Mouse (Mus musculus): ENCODE measurements around the gene 4933409G03Rik. TPM values are rescaled to one million over a fixed set of nuclear protein-coding genes. Genes with fewer than 3 reads are reported as not detected.
"Not testable (repeated sequence)": the region's sequence is repeated elsewhere in the genome, so short reads cannot be mapped to it uniquely, and the experiment has no call there.

4933409G03Rik gene
- not detected in 2 replicates for polyA plus RNA-seq (2014; fragmentation: Nextera tagmentation; extraction: Ambion mirVana)

DNA sequence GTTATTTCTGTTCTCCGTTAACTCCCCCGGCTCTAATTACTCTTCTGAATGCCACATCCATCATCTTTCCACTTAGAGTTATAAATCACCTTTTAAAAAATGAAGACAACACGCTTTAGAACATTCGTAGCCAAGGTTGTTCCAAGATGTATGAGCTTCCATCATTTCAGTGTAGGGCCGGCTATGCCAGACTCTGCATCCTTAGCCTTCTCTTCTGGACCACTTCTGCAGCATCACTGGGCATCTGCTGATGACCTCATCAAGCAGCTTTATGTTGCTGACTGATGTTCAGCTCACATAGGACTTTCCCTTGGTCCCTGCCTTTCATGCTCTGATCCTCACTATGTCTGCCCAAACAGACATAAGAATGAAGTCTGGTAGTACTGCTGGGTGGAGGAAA lies at the start of gene 4933409G03Rik:
Gene 4933409G03Rik (plus strand): TSS at position 301 of the 400 bp plus-strand sequence.
- 79% methylated on average over 5 of the region's 5 CpGs for WGBS
- H3K4me3 ChIP-seq (ENCODE audit: low read depth, low read length), result no peak within 1 kb of the TSS
- no peaks in the 10 kb centered on the region for H3K27me3 ChIP-seq (ENCODE audit: control insufficient read depth, insufficient read depth, low read length)
- no peak for ATAC-seq (ENCODE audit: insufficient number of reproducible peaks, insufficient read depth, low FRiP score, low read depth)
- H3K4me2 ChIP-seq (replicated peaks; ENCODE audit: low read depth, low read length), result no peak within 1 kb of the TSS
- H3K9me3 ChIP-seq (ENCODE audit: control insufficient read depth, low read depth, low read length), result no peaks in the 10 kb centered on the region
- no peak within 1 kb of the TSS for H3K27ac ChIP-seq (ENCODE audit: low read length)
- H3K4me1 ChIP-seq (ENCODE audit: control insufficient read depth, insufficient read depth, low read length), result no peaks in the 10 kb centered on the region
- no peak within 1 kb of the TSS for H3K9ac ChIP-seq (replicated peaks; ENCODE audit: low read depth, low read length)
- H3K36me3 ChIP-seq (ENCODE audit: control insufficient read depth, insufficient read depth, low read length), result no peaks in the 10 kb centered on the region

DNA sequence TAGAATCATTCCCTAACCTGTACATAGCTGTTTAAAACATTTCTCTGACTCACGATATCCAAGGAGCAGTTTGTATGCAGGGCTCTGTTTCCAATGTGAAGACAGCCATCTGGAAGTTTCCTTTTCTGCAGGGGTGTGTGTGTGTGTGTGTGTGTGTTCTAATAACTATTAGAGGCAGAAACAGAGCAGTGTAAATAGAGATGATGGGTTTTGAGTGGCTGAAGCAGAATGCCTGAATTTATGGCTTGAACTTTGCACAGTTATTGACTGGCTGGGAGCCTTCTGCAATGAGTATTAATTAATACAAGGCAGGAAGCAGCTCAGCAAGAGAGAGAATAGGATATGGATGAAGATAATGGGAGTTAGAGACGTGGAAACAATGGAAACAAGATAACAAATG lies 38.0 kb upstream of the 4933409G03Rik start:
- H3K9me3 ChIP-seq (ENCODE audit: control insufficient read depth, low read depth, low read length), result no peaks in the 10 kb centered on the region
- H3K4me1 ChIP-seq (ENCODE audit: control insufficient read depth, insufficient read depth, low read length), result 0 out of 2 replicates have a peak, but pooled peaks cover 3% of the 10 kb centered on the region
- H3K27me3 ChIP-seq (ENCODE audit: control insufficient read depth, insufficient read depth, low read length), result no peaks in the 10 kb centered on the region
- no peak overlapping the region for H3K27ac ChIP-seq (ENCODE audit: low read length)
- WGBS, result 24% methylated on average over 2 of the region's 2 CpGs
- H3K9ac ChIP-seq (replicated peaks; ENCODE audit: low read depth, low read length), result no peak overlapping the region
- H3K36me3 ChIP-seq (ENCODE audit: control insufficient read depth, insufficient read depth, low read length), result no peaks in the 10 kb centered on the region
- ATAC-seq (ENCODE audit: insufficient number of reproducible peaks, insufficient read depth, low FRiP score, low read depth), result peak; percentile 71; the same call in 1 of the 2 replicates
- no peak overlapping the region for H3K4me3 ChIP-seq (ENCODE audit: low read depth, low read length)
- H3K4me2 ChIP-seq (replicated peaks; ENCODE audit: low read depth, low read length), result no peak overlapping the region

GRCm38 (mm10) chr2:68560821-68561220 lies 21.4 kb upstream of the 4933409G03Rik start:
- no peak overlapping the region for H3K9ac ChIP-seq (replicated peaks; ENCODE audit: low read depth, low read length)
- H3K4me1 ChIP-seq (ENCODE audit: control insufficient read depth, insufficient read depth, low read length), result no peaks in the 10 kb centered on the region
- H3K27me3 ChIP-seq (ENCODE audit: control insufficient read depth, insufficient read depth, low read length), result no peaks in the 10 kb centered on the region
- H3K4me3 ChIP-seq (ENCODE audit: low read depth, low read length), result no peak overlapping the region
- no peak overlapping the region for H3K4me2 ChIP-seq (replicated peaks; ENCODE audit: low read depth, low read length)
- WGBS, result 42% methylated on average over 4 of the region's 4 CpGs
- H3K36me3 ChIP-seq (ENCODE audit: control insufficient read depth, insufficient read depth, low read length), result no peaks in the 10 kb centered on the region
- H3K9me3 ChIP-seq (ENCODE audit: control insufficient read depth, low read depth, low read length), result no peaks in the 10 kb centered on the region
- H3K27ac ChIP-seq (ENCODE audit: low read length), result no peak overlapping the region
- no peak for ATAC-seq (ENCODE audit: insufficient number of reproducible peaks, insufficient read depth, low FRiP score, low read depth)

- H3K9ac ChIP-seq (replicated peaks; ENCODE audit: low read depth, low read length), result no peak overlapping the region
- no peak overlapping the region for H3K27ac ChIP-seq (ENCODE audit: low read length)
- no peaks in the 10 kb centered on the region for H3K27me3 ChIP-seq (ENCODE audit: control insufficient read depth, insufficient read depth, low read length)
- no peaks in the 10 kb centered on the region for H3K36me3 ChIP-seq (ENCODE audit: control insufficient read depth, insufficient read depth, low read length)
- H3K4me3 ChIP-seq (ENCODE audit: low read depth, low read length), result no peak overlapping the region
- no peak for ATAC-seq (ENCODE audit: insufficient number of reproducible peaks, insufficient read depth, low FRiP score, low read depth)
- H3K9me3 ChIP-seq (ENCODE audit: control insufficient read depth, low read depth, low read length), result no peaks in the 10 kb centered on the region
- no peaks in the 10 kb centered on the region for H3K4me1 ChIP-seq (ENCODE audit: control insufficient read depth, insufficient read depth, low read length)
- H3K4me2 ChIP-seq (replicated peaks; ENCODE audit: low read depth, low read length), result no peak overlapping the region
- 9% methylated on average over 3 of the region's 3 CpGs for WGBS
These were observed 18.9 kb upstream of the 4933409G03Rik start for GRCm38 (mm10) chr2:68563331-68563730.

- no peak for ATAC-seq (ENCODE audit: insufficient number of reproducible peaks, insufficient read depth, low FRiP score, low read depth)
- WGBS, result 85% methylated on average over 15 of the region's 15 CpGs
These were observed 13.9 kb upstream of the 4933409G03Rik start for GRCm38 (mm10) chr2:68568361-68568760.

GRCm38 (mm10) chr2:68572340-68572739 lies 9.9 kb upstream of the 4933409G03Rik start:
- WGBS, result 29% methylated on average over 4 of the region's 4 CpGs
- H3K27me3 ChIP-seq (ENCODE audit: control insufficient read depth, insufficient read depth, low read length), result no peaks in the 10 kb centered on the region
- no peaks in the 10 kb centered on the region for H3K4me1 ChIP-seq (ENCODE audit: control insufficient read depth, insufficient read depth, low read length)
- no peak overlapping the region for H3K27ac ChIP-seq (ENCODE audit: low read length)
- no peaks in the 10 kb centered on the region for H3K36me3 ChIP-seq (ENCODE audit: control insufficient read depth, insufficient read depth, low read length)
- no peak overlapping the region for H3K9ac ChIP-seq (replicated peaks; ENCODE audit: low read depth, low read length)
- no peak overlapping the region for H3K4me3 ChIP-seq (ENCODE audit: low read depth, low read length)
- no peak for ATAC-seq (ENCODE audit: insufficient number of reproducible peaks, insufficient read depth, low FRiP score, low read depth)
- H3K4me2 ChIP-seq (replicated peaks; ENCODE audit: low read depth, low read length), result no peak overlapping the region
- no peaks in the 10 kb centered on the region for H3K9me3 ChIP-seq (ENCODE audit: control insufficient read depth, low read depth, low read length)

More at GRCm38 (mm10) chr2:68568361-68568760, 13.9 kb upstream of the 4933409G03Rik start:
- H3K4me3 ChIP-seq (ENCODE audit: low read depth, low read length), result no peak overlapping the region
- no peak overlapping the region for H3K9ac ChIP-seq (replicated peaks; ENCODE audit: low read depth, low read length)
- no peaks in the 10 kb centered on the region for H3K4me1 ChIP-seq (ENCODE audit: control insufficient read depth, insufficient read depth, low read length)
- no peak overlapping the region for H3K4me2 ChIP-seq (replicated peaks; ENCODE audit: low read depth, low read length)
- no peaks in the 10 kb centered on the region for H3K27me3 ChIP-seq (ENCODE audit: control insufficient read depth, insufficient read depth, low read length)
- H3K9me3 ChIP-seq (ENCODE audit: control insufficient read depth, low read depth, low read length), result no peaks in the 10 kb centered on the region
- no peak overlapping the region for H3K27ac ChIP-seq (ENCODE audit: low read length)
- no peaks in the 10 kb centered on the region for H3K36me3 ChIP-seq (ENCODE audit: control insufficient read depth, insufficient read depth, low read length)

GRCm38 (mm10) chr2:68592765-68593164 lies 10.6 kb downstream of the 4933409G03Rik start:
- Histone ChIP-seq H3K9me3 (ENCODE audit: control insufficient read depth, low read depth, low read length) (no peaks in the 10 kb centered on the region), H3K4me3 (ENCODE audit: low read depth, low read length) (no peak overlapping the region), H3K36me3 (ENCODE audit: control insufficient read depth, insufficient read depth, low read length) (no peaks in the 10 kb centered on the region), H3K27me3 (ENCODE audit: control insufficient read depth, insufficient read depth, low read length) (no peaks in the 10 kb centered on the region), H3K27ac (ENCODE audit: low read length) (no peak overlapping the region), H3K9ac (replicated peaks; ENCODE audit: low read depth, low read length) (no peak overlapping the region), H3K4me2 (replicated peaks; ENCODE audit: low read depth, low read length) (no peak overlapping the region), H3K4me1 (ENCODE audit: control insufficient read depth, insufficient read depth, low read length) (no peaks in the 10 kb centered on the region)
- WGBS, result 20% methylated on average over 3 of the region's 3 CpGs
- ATAC-seq (ENCODE audit: insufficient number of reproducible peaks, insufficient read depth, low FRiP score, low read depth), result no peak

GRCm38 (mm10) chr2:68656186-68656585 lies 74.0 kb downstream of the 4933409G03Rik start, which contains the start of gene 4932414N04Rik:
Gene 4932414N04Rik (plus strand): TSS chr2:68656486.
- not testable (repeated sequence) for H3K9ac ChIP-seq (replicated peaks; ENCODE audit: low read depth, low read length); ATAC-seq (ENCODE audit: insufficient number of reproducible peaks, insufficient read depth, low FRiP score, low read depth); H3K36me3 ChIP-seq (ENCODE audit: control insufficient read depth, insufficient read depth, low read length); H3K9me3 ChIP-seq (ENCODE audit: control insufficient read depth, low read depth, low read length); H3K4me2 ChIP-seq (replicated peaks; ENCODE audit: low read depth, low read length); H3K27ac ChIP-seq (ENCODE audit: low read length); H3K4me3 ChIP-seq (ENCODE audit: low read depth, low read length); H3K27me3 ChIP-seq (ENCODE audit: control insufficient read depth, insufficient read depth, low read length); H3K4me1 ChIP-seq (ENCODE audit: control insufficient read depth, insufficient read depth, low read length)
- WGBS, result 44% methylated on average over 1 of the region's 5 CpGs
